ENCODE assay signal across 10 mouse cellular contexts in the genomic region with DNA sequence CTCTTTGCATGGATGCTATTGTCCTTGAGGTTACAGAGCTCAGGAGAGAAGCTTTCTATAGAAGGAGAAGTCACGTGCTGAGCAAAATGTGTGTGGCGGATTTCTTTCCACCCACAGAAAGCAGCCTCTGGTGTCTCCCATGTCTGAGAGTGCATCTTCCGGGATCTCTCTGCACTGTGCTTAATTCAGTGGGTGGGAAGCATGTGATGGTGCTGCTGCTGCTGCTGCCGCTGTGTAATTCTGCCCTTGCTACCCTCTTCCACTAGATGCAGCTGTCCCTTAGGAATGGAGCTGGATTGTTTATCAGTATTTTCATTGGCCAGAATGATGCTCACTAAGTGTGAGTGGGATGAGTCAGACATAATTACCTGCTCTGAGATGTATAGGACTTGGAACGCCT.
DNase-seq lines count a peak whose midpoint lies in the region; ATAC-seq and TF ChIP-seq lines count a peak whose summit lies in the region.
"Had no signal": no experiment of that assay in that cellular context is flagged by ENCODE, and none has a peak within 500 bp of the region (broad histone marks: within the 10 kb centered on the region; RNA-seq: fewer than 3 reads in every experiment).

No protein-coding gene starts in this region.

- no peaks in the 10 kb centered on the region for H3K36me3 ChIP-seq in kidney, embryonic 16.5 days (ENCODE audit: insufficient read depth, low read length)
- no peaks in the 10 kb centered on the region for H3K36me3 ChIP-seq in forebrain, embryonic 14.5 days (ENCODE audit: control insufficient read depth, insufficient read depth, low read length)
- no peaks in the 10 kb centered on the region for H3K36me3 ChIP-seq in myocyte (ENCODE audit: control insufficient read depth, insufficient read depth)
- H3K36me3 ChIP-seq: G1E; heart, embryonic 10.5 days had no signal

- peaks cover 5% of the 10 kb centered on the region for H3K4me1 ChIP-seq in kidney, embryonic 16.5 days (ENCODE audit: insufficient read depth, low read length)
- H3K4me1 ChIP-seq in forebrain, embryonic 14.5 days (ENCODE audit: control insufficient read depth, insufficient read depth, low read length): no peaks in the 10 kb centered on the region
- H3K4me1 ChIP-seq: heart, embryonic 10.5 days had no signal

- no peaks in the 10 kb centered on the region for H3K79me2 ChIP-seq in myocyte (ENCODE audit: control insufficient read depth, insufficient read depth)

- H3K4me3 ChIP-seq in kidney, embryonic 16.5 days (ENCODE audit: low read length): no peak overlapping the region
- H3K4me3 ChIP-seq in forebrain, embryonic 14.5 days (ENCODE audit: low read depth, low read length): no peak overlapping the region
- no peak overlapping the region for H3K4me3 ChIP-seq in myocyte
- H3K4me3 ChIP-seq: heart, embryonic 10.5 days had no signal

- no peak for DNase-seq in kidney, adult 8-10 months
- peak; percentile 56 for DNase-seq in MN1 (ENCODE audit: low spot score)
- DNase-seq in forebrain, embryonic 14.5 days (ENCODE audit: low spot score): peak; percentile 3
- no peak for DNase-seq in heart, adult 18-20 months
- DNase-seq in ovary, postnatal 36 days (ENCODE audit: low spot score): no peak
- DNase-seq: lung, postnatal 4 days had no signal

- WGBS in kidney, embryonic 16.5 days: 38% methylated on average over 5 of the region's 5 CpGs
- 66% methylated on average over 5 of the region's 5 CpGs for WGBS in forebrain, embryonic 14.5 days

- no peak for TF ChIP-seq POLR2A in myocyte (IDR thresholded peaks at IDR 0.05; ENCODE audit: insufficient read length, low read depth)

- H3K4me2 ChIP-seq in kidney, embryonic 16.5 days (replicated peaks; ENCODE audit: low read depth, low read length): no peak overlapping the region
- H3K4me2 ChIP-seq in forebrain, embryonic 14.5 days (ENCODE audit: low read length): no peak overlapping the region
- peak overlapping the region; percentile 47 for H3K4me2 ChIP-seq in myocyte (ENCODE audit: low read depth)

- H3K27me3 ChIP-seq in kidney, embryonic 16.5 days (ENCODE audit: insufficient read depth, low read length): no peaks in the 10 kb centered on the region
- no peaks in the 10 kb centered on the region for H3K27me3 ChIP-seq in forebrain, embryonic 14.5 days (replicated peaks; ENCODE audit: control insufficient read depth, insufficient read depth, low read length)
- H3K27me3 ChIP-seq in myocyte (ENCODE audit: control insufficient read depth, insufficient read depth, insufficient read length): no peaks in the 10 kb centered on the region

- no peak overlapping the region for H3K9ac ChIP-seq in kidney, embryonic 16.5 days (replicated peaks; ENCODE audit: low read length)
- H3K9ac ChIP-seq in forebrain, embryonic 14.5 days (ENCODE audit: low read length): peak overlapping the region; percentile 35; the same call in 1 of the 2 replicates

- no peak overlapping the region for H3K27ac ChIP-seq in kidney, embryonic 16.5 days (ENCODE audit: low read length)
- H3K27ac ChIP-seq in forebrain, embryonic 14.5 days (ENCODE audit: low read depth, low read length): no peak overlapping the region
- H3K27ac ChIP-seq: heart, embryonic 10.5 days had no signal

- no peaks in the 10 kb centered on the region for H3K9me3 ChIP-seq in kidney, embryonic 16.5 days (ENCODE audit: low read length)
- H3K9me3 ChIP-seq in forebrain, embryonic 14.5 days (replicated peaks; ENCODE audit: control insufficient read depth, low read length): no peaks in the 10 kb centered on the region
- H3K9me3 ChIP-seq: G1E; heart, embryonic 10.5 days had no signal

- peak; percentile 51; the same call in 1 of the 2 replicates for ATAC-seq in kidney, embryonic 16.5 days (ENCODE audit: low FRiP score, low TSS enrichment)
- peak; percentile 50; the same call in 1 of the 2 replicates for ATAC-seq in forebrain, embryonic 14.5 days

- H3ac ChIP-seq in myocyte (ENCODE audit: control insufficient read depth, insufficient read length): no peak overlapping the region

TF ChIP-seq in myocyte, 11 proteins besides CTCF, POLR2A, EP300 and RAD21:
- TF ChIP-seq MYOD1 (IDR thresholded peaks at IDR 0.05; ENCODE audit: control insufficient read depth in 1 of 3, insufficient read length in 2 of 3, low read depth in 2 of 3): peak in 2 of 3 experiments; percentile 53 to 57
- no peak for TF ChIP-seq MAX (IDR thresholded peaks at IDR 0.05; ENCODE audit: low read depth)
- no peak for TF ChIP-seq SRF (IDR thresholded peaks at IDR 0.05; ENCODE audit: control insufficient read depth, insufficient read length, low read depth)
- no peak for TF ChIP-seq E2F4 (IDR thresholded peaks at IDR 0.05; ENCODE audit: insufficient read depth)
- no peak for TF ChIP-seq MYOG (IDR thresholded peaks at IDR 0.05; ENCODE audit: control insufficient read depth in 1 of 3, insufficient read depth in 1 of 3, insufficient read length in 2 of 3, low read depth in 2 of 3)
- TF ChIP-seq USF1 (IDR thresholded peaks at IDR 0.05; ENCODE audit: low read depth): peak; percentile 3
- no peak for TF ChIP-seq CEBPB (IDR thresholded peaks at IDR 0.05; ENCODE audit: insufficient read depth, poor library complexity, severe bottlenecking)

Comparison
In these comparisons a context has a peak if more than half of its experiments do, and no peak if none do; other contexts are left out.
1. DNase-seq: peak in MN1 (single experiment) and forebrain, embryonic 14.5 days (single experiment); none in kidney, adult 8-10 months (0 of 2), heart, adult 18-20 months (0 of 2) and ovary, postnatal 36 days (single experiment).